Mouse (Mus musculus) urinary bladder, adult 18-20 months (tissue): ENCODE measurements around the gene Cst13.
A peak's percentile ranks its signal among the peaks of the same experiment; 100 is the strongest.
"Not testable (repeated sequence)": the region's sequence is repeated elsewhere in the genome, so short reads cannot be mapped to it uniquely, and the experiment has no call there.

Experiments
- DNase-seq, 2 experiments: peaks; one replicate each; pipeline ENCODE4 v3.0.0; 2022; ENCODE audit warnings: low spot score in 2 of 2, mixed read lengths in 2 of 2

The Cst13 gene

GRCm38 (mm10) chr2:148819909-148820308 is at the start of gene Cst13:
Gene Cst13 (plus strand): TSS chr2:148820081.
- DNase-seq = no peak

DNA sequence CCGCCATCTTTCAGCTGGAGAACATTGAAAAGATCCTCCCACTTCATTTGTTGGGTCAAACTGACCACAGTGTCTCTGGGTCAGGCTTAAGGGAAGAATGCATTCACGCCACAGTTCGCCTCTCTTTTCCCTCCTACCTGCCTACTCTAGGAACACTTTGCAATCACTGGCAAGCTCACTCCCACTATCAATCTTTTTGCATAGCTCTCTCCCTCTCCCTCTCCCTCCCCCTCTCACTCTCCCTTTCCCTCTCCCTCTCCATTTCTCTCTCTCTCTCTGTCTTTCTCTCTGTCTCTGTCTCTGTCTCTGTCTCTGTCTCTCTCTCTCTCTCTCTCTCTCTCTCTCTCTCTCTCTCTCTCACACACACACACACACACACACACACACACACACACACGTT is 48.5 kb upstream of the Cst13 start, which contains the start of gene Cst11:
Gene Cst11 (minus strand): TSS at position 101 of the 400 bp plus-strand sequence.
- DNase-seq = not testable (repeated sequence)

DNA sequence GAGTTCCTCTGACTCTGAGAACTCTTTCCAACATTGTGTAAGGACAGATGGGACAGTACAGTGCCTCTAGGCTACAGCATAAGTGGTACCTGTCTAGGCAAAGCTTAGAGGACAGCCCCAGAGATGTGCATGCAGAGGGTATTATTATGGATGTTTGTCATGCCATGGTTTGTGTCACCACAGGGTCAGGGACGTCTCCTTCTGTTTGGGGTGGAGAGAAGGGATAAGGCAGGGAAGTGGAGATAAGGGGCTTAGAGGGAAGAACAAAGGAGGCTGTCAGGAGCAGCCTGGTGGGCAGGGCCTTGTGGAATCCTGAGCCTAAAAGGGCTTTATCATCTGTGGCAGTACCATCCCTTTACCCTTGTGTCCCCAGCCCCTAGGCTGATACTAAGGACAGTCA is 38.2 kb upstream of the Cst13 start, which contains the start of gene 8030411F24Rik:
Gene 8030411F24Rik (plus strand): TSS at position 301 of the 400 bp plus-strand sequence.
- no peak for DNase-seq

GRCm38 (mm10) chr2:148789142-148789541 is 30.7 kb upstream of the Cst13 start, which contains the start of gene Cst12:
Gene Cst12 (plus strand): TSS chr2:148789361.
- no peak for DNase-seq

- no peak for DNase-seq
Measured at GRCm38 (mm10) chr2:148798485-148798884, 21.4 kb upstream of the Cst13 start, which contains the start of gene Cst8. Gene Cst8 (plus strand): TSS chr2:148798785.

DNA sequence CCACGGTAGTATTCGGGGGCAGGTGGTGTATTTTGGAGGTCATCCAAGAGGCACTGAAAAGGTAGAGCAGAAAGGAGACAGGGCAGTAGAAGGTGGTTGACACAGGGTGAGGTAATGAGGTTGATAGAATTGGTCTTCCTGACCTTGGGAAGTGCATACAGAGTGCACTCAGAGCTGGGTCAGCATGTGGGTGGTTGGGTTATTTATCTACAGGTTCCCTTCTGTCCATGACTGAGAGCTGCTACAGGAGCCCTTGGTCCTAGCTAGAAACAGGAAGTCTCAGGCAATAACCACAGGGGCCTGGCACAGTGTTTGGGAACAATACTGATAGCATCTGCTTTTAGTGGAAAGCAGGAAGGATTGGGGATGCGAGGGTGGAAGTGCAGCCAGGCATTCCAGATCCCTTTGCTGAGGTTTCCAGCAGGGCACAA is 18.4 kb upstream of the Cst13 start:
- DNase-seq = no peak

DNA sequence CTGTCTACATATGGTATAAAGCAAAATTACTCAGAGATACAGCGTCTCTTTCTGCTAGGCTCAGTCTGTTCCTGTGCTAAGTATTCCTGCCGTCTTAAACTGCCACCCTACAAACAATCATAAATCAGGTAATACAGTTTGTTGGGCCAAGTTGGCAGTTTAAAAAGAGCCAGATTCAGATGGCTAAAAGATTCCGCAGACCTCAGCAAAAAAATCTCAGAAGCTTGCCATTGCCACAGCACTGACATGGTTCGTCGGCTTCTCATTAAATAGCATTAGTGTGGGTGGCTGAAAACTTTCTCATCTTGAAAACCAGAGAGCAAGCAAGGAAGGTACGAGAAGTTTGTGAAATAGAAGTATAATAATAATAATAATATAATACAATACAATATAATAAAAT is 13.2 kb upstream of the Cst13 start:
- DNase-seq = no peak

DNA sequence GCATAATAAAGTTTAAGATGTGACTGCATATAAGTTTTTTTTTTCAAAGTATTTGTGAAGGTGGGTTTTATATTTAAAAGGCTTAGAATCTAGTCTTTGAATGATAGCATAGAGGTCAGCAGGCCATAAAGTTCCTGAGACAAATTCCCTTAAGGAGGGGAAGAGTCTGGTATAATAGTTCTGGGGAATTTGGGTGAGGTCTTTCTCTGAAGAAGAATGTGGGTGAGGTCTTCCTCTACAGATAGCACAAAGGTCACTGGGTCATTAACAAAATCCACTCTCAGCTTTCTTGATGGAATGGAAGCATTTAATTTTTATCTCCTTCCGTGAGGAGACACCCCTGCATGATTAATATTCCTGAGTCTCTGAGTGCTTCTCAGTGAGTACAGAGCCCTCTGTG is 6.1 kb downstream of the Cst13 start:
- DNase-seq = no peak

DNA sequence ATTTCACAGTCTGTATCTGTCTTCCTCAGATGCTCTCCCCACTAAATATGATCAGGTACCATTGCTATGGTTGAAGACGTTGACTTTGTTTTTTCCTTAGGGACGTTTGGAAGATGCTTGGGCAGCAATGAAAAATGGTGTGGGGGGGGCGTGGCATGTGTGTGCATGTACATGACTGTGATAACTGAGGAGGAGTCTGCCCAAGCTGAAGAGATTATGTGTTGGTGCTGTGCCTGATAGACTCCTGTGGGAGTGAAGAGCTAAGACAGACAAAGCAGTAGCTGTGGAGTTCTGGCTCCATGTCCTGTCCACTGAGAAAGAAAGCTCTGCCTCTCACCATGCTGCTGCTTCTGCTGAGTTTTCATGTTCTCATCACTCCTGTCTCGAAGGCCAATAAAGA is 15.0 kb downstream of the Cst13 start, which contains the start of gene Cst9:
Gene Cst9 (plus strand): TSS at position 236 of the 400 bp plus-strand sequence.
- DNase-seq = no peak

DNA sequence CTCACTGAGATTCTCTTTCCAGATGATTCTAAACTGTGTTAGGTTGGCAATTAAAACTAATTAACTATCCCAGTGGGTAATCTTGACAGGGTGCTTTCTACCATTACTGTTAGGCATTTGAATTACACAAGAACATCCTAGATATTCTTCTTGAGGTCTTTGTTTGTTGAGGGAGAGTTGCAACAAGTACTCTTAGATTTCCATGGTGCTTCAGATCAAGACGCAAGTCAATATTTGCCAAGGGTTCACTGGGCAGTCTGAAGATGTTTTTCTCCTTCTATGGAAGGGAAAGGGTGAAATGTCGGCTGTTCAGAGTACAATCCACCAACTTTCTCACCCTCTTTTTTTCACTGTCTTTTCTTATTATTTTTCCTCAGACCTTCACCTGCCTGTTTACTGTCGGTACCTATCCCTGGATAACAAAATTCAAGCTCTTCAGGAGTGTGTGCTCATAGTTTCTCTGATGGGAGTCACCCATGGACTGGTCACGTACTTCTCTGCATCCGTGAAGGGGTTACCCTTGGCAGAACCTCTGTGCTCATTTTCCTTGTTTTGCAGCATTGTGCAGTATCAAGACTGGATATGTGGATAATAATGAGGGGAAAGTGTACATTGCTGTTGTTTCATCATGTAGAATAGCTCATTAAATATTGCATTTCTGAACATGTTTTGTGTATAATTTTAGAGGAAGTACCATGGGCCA is 18.3 kb downstream of the Cst13 start:
- DNase-seq = no peak

DNA sequence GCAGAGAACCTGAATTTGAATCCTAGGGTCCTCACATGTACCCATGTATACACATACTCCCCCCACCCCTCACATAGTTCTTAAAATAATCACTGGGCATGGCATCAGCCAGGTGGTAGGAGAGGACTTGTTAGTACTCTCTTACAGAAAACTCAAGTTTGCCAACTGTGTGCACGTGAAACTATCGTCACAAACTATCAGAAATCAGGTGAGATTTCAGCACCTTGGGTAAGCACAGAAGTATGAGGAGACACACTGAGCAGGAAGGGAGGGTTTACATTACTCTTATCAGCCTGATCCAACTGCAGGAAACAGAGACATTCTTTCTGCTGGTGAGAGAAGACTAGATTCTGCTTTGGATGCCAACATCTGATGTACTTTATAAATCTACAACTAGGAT is 19.3 kb downstream of the Cst13 start:
- no peak for DNase-seq

DNA sequence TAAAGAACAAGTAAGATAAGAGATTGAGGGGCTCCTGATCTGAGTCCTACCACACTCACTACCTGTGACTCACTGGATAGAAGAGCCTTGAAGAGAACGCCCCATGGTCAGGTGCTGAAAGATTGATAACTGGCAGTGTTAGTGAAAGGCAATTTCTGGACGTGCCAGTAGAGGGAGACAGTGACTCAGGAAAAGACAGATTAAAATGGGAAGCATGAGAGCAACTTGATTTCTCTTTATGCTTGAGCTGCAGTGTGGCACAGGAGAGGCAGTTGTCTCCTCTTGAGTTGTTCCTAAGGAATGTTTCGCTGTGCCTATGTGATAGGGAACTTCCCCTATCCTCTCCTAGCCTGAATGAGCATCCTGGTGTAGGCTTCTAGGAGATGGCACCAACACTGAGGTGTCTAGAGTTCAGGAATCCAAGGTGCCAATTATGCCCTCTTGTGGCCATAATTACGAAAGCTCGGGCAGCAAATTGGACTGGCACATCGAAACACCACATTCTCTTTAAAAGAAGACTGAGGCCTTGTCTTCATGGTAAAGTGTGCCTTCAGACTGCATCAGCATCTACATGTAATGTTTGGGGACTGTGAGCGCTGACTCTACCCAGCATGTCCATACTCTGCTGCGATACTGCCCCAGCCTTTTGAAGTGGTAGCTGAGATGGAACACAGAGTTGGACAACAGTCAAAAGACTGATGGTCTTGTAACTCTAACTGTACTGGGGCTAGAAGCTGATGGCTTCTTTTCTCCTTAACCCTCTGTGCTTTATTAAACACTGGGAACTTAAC is 31.4 kb downstream of the Cst13 start:
- peak; percentile 67 to 72 for DNase-seq

- DNase-seq = no peak
Measured at GRCm38 (mm10) chr2:148856630-148857400, 36.9 kb downstream of the Cst13 start.

GRCm38 (mm10) chr2:148857506-148857905 is 37.6 kb downstream of the Cst13 start:
- DNase-seq = no peak

GRCm38 (mm10) chr2:148860993-148861392 is 41.1 kb downstream of the Cst13 start:
- no peak for DNase-seq

DNA sequence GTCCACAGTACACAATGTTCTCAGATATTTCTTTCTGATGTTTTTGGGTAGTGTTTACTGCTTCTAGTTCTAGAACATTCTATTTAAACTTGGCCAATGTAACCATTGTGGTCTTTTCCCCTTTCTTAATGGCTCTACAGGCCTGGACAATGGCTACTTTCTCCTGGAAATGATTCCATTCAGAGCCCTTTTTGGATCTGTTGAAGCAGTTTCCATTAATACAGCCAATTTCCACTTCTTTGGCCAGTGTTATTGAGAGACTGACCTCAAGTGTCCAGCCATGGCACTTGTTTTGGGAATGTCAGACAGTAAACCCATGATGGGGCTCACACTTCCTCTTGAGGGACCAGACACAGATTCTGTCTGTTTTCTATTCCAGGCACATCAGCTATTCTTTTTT is 41.8 kb downstream of the Cst13 start:
- DNase-seq = no peak

DNA sequence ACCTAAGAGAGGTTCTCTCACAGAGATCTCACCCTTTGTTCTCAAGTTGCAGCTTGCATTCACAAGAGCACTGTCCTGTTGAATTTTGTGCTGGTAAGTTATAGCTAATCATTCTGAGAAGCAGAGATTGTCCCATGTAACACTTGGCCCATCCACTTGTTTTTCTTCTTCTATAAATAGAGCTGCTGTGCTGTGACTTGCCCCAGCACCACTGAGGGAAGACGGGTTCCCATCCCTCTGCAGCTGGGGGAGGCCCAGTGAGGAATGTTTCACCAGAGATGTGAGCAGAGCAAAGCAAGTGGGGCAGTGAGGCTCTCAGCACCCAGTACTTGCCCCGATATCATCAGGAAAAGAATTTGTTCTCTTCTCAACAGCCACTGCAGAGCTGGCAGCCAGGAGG is 45.1 kb downstream of the Cst13 start, which contains the start of gene 9230104L09Rik:
Gene 9230104L09Rik (minus strand): TSS at position 73 of the 400 bp plus-strand sequence.
- DNase-seq = peak in 1 of 2 experiments; percentile 15

DNA sequence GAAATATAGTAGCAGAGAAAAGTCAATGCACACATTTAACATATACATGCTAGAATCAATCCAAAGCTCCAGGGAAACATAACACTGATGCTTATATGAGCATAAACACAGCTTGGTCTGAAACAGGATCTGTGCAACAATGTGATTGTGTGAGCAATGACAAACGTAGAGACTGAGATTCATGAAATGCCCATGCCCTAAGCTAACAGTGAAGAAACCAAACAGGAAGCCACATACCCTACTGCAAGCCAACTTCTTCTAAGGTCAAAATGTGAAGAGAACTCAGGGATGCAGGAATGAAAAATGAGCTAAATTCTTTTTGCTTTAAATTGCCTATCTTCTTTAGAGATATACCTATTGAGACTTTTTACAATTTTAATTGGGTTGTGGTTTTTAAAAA is 49.1 kb downstream of the Cst13 start:
- DNase-seq = no peak

GRCm38 (mm10) chr2:148870526-148870925 is 50.6 kb downstream of the Cst13 start:
- no peak for DNase-seq

GRCm38 (mm10) chr2:148872860-148873259 is 53.0 kb downstream of the Cst13 start:
- DNase-seq = peak in 1 of 2 experiments; percentile 13

DNA sequence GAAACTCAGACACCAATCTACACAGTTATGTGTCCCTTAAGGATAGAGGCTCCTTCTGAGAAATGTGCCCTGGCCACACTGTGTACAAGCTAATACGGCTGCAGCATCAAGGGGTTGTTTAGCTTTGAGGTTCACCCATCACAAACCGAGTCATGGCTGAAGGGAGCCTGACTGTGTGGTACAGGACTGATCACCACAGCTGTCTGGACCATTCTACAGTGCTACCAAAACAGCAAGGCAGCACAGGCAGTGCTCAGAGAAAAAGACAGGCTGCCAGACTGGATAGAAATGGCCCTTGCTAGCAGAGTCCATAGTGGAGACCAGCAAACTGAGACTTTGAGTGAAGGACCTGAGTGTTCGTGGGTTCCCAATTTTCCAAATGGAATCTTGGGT is 54.3 kb downstream of the Cst13 start:
- no peak for DNase-seq
